Mouse (Mus musculus) adrenal gland (tissue): ENCODE results near the gene Nek8.
"Not testable (repeated sequence)": the region's sequence is repeated elsewhere in the genome, so short reads cannot be mapped to it uniquely, and the experiment has no call there.

ENCODE experiments used
- intact Hi-C: fragments of 180-260 bp; cut with DNase I; formaldehyde crosslinking; loops from one replicate; pipeline ENCODE4 v1.15.1; 2025
- long read RNA-seq, 2 experiments: library from polyadenylated mRNA; unstranded; transcript quantifications; one replicate each; pipeline ENCODE4 v2.0.0; 2020; ENCODE audit warnings: borderline replicate concordance in 1 of 2; ENCODE audit not compliant: insufficient replicate concordance in 1 of 2

Gene Nek8
- long read RNA-seq, experiment 1, partial matches to known transcripts, result 1 of 5 reads
- long read RNA-seq, experiment 1, other reads (novel, unspliced or antisense), result 3 of 5 reads
- long read RNA-seq, experiment 2, partial matches to known transcripts, result 1 of 8 reads
- long read RNA-seq, experiment 2, other reads (novel, unspliced or antisense), result 3 of 8 reads

DNA sequence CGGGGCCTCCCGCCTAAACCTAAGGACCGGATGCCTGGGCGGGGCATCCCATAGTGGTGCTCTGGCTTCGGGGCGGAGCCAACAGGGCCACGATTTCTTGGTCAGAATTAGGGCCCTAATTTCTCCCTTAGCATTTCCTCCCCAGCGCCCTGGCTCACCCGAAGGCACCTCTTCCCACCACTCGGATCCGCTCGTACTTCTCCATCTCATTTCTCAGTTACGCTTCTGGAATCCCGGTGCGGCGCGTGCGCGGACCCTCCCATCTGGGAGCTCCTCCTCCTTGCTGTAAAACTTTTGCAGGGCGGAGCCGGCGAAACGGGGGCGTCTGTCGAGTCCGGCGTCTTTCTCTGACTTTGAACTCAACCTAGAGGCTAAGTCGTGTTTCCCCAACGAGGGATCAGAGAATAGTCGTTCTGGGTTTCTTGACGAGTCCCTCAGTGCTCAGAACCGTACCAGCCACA lies at the start of gene Nek8, which contains the start of gene Tlcd1:
Gene Nek8, minus strand, starts transcription at position 274 of the 461 bp plus-strand sequence.
Gene Tlcd1, plus strand, starts transcription at position 310 of the 461 bp plus-strand sequence.
- intact Hi-C loops, result loop anchor here (2.0 to 5.0 kb wide), 2 partner anchors 18 to 119 kb away; no protein-coding TSS in a partner anchor

DNA sequence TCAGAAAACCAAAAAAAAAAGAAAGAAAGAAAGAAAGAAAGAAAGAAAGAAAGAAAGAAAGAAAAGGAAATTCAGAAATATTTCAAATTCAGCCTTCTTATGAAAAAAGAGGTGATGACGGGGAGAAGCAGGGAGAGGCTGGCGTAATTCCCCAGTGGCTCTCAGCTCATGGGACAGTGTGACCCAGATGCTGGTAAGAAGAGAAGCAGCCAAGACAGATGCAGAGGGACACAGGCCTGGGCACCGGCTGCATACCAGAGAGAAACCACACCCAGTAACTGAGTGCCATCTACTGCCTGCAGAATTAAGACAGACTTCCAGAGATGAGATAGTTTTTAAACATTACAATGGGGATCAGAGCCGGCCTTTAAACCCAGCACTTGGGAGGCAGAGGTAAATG lies 47.1 kb upstream of the Nek8 start:
- intact Hi-C loops, result loop anchor here (5.0 kb wide), 1 partner anchor 44 kb away; no protein-coding TSS in a partner anchor

DNA sequence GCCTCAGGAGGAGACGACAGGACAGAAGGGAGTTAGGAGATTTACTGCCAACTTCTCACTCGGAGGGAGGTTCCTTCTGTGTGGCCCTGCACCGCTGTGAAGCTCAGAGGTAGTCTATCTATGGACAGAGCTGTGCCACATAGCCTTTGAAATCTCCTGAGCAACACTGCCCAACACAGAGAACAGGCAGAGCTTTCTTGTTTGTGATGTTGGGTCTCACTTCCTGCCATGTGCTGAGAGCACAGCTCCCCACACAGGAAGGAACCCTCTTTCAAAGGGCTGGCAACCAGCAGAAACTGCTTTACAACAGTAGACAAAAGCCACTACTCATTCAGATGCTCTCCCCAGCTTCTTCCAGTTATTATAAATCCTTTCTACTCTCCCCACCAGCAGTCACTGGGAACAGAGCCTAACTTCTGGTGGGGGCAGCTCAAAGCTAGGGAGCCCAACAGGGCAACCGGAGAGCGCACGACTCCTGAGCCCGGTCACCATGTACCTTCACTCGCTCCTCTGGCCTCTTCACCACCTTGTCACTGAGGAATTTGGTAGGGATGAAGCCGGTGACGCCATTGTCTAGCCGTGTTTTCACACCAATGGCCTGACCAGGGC lies 39.3 kb upstream of the Nek8 start:
- intact Hi-C loops, result loop anchor here (5.0 kb wide), 1 partner anchor 36 kb away; no protein-coding TSS in a partner anchor

DNA sequence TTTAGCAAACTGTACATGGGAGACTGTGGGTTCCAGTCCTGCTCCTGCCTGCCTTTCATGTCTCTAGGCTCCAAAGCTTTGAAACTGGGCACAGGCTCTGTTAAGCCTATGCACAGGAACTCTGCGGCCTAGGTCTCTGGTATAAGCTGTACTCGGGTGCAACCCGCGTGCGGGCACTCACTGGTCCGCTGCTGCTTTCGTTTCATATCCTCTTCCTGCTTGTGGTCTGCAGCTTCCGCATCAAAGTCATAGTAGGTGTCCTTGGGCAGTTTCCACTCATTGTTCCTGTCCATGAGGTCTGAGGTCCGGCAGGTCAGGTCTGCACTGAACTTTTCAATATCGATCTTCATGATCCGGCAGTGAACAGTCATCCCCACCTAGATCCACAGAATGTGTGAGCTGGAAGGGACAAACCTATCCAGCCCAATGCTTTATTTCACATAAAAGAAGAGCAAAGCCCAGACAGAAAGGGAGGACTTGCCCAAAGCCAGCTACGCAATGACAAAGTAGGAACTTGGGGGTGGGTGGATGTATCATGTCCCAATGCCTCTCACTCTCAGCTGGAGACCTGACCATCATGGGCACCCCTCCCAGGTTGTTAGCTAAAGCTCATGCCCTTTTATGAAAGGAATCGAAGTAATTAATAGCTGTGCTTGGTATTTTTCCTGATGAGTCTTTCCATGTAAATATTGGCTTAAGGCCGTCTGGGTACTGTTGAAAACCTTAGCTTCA lies 36.8 kb upstream of the Nek8 start:
- intact Hi-C loops, result no loop called here

DNA sequence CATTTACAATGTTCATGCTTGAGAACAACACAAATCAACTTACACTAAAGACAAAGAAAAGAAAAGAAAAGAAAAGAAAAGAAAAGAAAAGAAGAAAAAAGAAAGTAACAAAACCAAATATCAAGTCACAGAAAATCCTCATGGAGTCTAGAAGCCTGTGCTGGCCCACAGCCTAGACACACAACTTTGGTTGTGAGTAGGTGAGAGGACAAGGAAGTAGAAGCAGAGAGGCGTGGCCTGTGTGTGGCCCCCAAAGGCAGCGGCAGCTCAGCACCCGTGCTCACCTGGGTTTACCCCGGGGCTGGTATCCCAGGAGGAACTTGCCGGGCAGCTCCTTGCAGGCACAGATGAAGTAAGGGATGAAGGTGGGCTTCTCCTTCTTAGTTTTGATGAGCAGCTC lies 35.0 kb upstream of the Nek8 start:
- intact Hi-C loops, result no loop called here

DNA sequence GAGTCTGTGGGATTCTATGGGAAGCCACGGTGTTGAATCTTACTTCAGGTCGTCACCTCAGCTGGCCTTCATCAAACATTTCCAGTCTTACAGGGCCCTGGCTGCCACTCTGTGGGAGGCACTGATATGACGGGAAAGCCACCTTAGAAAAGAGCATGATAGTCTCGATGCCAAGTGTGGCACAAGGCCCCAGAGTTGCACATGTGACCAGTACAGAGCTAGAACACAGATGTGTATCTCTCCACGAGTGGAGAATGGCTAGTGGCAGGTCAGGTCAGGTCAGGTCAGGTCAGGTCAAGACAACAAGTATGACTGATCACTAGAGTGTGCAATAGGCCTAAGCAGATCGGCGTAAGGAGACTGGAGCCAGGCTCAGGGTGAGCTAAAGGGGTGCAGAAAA lies 34.1 kb upstream of the Nek8 start:
- intact Hi-C loops, result no loop called here

DNA sequence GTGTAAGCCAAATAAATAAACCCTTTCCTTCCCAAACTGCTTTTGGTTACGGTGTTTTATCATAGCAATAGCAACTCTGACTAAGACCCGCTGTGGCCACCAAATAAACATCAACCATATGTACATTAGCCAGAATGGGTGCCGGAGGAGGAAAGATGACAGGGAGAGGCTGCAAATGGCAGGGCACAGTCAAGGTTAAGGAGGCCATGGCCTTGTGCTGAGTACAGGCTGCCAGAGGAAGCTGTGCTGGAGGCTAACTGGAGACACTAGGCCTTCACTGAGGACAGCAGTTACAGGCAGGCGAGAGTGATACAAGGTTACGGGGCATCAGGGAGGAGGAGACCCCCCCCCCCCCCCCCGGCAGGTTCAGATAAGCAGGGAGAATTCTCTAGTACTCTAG lies 33.4 kb upstream of the Nek8 start:
- intact Hi-C loops, result no loop called here

DNA sequence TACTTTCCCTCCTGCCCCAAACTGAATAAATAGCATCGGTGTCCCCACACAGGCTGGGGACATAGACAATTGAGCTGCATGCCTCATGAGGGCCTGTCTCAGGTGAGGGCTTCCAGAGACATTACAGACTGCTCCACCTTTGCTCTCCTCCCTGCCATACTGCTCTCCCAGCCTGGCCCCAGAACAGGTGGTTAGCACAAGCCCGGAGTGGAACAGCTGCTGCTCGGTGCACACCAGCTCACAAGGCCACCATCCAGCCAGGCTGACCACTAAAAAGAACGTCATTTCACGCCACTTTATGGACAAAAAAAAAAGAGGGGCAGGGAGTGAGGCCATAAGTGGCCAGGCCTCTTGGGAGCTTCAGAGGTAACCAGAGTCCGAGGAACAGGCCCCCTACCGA lies 30.7 kb upstream of the Nek8 start:
- intact Hi-C loops, result no loop called here

DNA sequence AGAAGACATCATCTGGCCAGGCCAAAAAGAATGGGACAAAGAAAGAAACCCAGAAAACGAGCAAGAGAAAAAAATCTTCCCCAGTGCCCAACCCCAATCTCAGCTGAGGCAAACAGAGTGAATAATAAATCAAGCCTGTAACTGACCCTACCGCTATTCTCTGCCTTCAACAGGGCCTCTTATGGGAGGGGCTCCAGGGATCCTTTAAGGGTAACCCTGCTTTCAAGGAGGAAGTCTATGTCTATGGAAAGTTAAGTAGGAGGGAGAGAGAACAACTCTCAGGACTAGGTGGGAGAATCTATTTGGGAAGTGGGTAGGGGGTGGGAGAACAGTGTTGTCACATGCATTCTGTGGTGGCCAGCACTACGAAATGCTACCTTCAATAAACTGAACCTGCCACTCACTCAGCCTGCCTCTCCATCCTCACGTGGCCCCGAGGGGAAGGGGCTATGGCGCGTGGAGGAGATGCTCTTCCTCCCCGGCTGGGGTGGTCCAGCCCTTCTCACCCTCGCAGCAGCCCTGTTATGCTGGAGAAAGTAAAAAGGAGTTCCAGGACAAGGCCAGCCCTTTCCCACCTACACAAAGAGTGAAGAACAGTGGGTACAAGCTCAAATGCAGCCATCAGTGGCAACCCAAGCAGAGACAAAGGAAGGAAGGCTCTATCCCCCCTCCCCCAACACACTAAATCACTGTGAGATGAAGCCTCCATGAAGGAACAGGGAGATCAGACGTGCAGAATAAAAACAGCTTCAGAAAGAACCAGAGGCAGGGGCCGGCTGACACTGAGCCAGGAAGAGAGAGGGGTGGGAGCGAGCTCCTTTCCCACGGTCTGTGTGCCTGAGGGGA lies 29.1 kb upstream of the Nek8 start:
- intact Hi-C loops, result no loop called here

DNA sequence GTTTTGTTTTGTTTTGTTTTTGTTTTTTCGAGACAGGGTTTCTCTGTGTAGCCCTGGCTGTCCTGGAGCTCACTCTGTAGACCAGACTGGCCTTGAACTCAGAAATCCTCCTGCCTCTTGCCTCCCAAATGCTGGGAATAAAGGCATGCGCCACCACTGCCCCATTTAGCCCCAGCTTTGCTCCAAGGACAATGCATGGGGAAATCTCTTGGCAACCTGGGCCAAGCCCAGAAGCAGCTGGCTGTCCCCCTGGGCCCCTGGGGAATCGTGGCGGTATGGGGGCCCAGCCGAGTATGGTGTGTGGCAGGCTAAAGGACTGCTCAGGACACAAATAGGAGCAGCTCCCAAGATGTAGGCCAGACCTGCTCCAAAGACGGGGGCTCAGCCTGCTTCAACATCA lies 27.8 kb upstream of the Nek8 start:
- intact Hi-C loops, result no loop called here

DNA sequence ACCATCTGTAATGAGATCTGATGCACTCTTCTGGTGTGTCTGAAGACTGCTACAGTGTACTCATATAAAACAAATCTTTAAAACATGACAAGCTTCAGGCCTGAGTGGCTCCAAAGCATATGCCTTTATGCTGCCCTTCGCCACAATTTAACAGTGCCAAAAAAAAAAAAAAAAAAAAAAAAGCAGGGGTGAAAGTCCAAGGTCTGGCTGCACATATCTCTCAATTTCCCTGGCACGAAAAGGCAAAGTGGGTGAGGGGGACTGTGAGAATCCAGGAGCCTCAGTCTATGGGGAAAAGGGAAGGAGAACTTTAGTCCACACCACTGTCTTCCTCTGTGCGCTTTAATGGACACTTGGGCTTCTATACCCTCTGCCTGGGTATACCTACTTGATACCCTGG lies 25.9 kb upstream of the Nek8 start:
- intact Hi-C loops, result no loop called here

DNA sequence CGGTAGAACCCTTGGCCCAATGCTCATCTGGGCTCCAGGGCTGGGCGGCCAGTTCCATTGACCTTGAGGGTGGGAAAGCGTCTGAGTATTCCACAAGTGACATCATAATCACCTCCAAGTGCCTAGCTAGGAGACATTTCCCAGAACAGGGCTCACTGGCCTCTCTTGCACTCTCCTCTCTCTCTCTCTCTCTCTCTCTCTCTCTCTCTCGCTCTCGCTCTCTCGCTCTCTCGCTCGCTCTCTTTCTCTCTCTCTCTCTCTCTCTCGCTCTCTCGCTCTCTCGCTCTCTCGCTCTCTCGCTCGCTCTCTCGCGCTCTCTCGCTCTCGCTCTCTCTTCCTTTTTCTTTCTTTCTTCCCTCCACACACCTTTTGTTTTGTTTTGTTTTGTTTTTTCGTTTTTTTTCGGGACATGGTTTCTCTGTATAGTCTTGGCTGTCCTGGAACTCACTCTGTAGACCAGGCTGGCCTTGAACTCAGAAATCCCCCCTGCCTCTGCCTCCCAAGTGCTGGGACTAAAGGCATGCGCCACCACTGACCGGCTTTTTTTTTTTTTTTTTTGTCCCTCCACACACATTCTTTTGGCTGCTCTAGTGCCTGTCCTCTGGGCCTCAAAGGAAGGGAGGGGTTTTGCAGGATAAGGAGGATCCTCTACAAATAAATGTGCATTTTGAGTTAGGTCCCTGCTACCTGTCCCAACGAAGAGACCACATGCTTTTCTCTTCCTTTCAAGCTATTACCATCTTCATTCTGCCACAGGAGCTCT lies 18.8 kb upstream of the Nek8 start:
- intact Hi-C loops, result no loop called here

DNA sequence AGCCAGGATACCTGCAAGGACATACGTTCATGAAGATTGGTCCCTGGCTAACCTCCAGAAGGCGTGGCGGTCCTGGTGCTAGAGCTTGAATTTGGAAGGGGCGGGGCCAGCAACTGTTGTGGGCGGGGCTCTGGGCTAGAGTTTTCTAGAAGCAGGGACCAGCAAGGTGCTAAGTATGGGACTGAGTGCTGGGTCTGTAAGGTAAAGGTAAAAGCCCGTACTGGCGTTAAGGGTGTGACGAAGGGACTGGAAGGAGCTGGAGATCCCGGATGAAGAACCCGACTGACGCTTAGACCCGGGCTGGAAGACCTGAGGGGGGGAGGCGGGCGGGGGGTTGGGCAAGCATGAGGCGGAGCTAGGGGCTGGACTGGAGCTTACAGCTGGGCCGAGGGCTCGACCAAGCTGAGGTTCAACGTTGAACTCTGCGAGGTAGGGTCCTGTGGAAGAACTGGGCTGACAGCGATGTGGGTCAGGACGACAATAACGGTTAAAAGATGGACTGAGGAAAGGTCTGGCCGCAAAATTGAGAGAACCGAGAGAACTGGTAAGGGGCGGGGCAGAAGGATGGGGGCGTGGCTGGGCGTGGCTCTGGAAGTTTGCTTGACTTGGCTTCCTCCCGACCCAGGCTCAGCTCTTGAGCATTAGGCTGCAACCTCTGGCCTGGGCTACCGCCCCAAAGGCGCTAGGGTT lies 18.1 kb upstream of the Nek8 start:
- intact Hi-C loops, result no loop called here

DNA sequence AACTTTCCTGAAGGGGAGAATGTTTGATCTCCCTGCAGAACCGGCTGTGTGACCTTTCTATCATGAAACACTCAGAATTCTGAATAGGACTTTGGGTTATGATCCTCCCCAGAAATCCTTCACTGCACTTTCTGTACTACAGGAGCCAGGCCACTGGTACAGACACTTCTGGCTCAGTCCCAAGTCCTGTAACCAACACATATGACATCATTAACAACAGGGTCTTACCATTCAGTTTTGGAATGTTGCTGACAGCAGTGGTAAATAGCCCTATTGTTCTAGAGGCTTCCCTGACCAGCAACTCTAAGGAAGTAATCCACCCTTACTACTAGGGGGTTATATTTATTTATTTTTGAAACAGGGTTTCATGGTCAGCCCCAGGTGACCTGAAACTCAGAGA lies 16.6 kb upstream of the Nek8 start, which contains the start of gene Proca1:
Gene Proca1, plus strand, starts transcription at position 280 of the 400 bp plus-strand sequence.
- intact Hi-C loops, result no loop called here

DNA sequence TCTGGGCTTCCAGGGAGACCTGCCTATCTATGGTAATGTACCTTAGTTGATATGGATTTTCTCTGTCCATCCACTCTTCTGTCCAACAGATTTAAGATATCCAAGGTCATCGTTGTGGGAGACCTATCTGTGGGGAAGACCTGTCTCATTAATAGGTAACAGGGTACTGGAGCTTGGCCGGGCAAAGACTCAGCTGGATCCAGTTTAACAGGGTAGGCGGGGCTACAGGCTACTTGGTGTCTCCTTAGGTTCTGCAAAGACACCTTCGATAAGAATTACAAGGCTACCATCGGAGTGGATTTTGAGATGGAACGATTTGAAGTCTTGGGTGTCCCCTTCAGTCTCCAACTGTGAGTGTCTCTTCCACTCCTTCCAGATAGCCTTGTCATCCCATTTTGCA lies 13.6 kb upstream of the Nek8 start:
- intact Hi-C loops, result no loop called here

DNA sequence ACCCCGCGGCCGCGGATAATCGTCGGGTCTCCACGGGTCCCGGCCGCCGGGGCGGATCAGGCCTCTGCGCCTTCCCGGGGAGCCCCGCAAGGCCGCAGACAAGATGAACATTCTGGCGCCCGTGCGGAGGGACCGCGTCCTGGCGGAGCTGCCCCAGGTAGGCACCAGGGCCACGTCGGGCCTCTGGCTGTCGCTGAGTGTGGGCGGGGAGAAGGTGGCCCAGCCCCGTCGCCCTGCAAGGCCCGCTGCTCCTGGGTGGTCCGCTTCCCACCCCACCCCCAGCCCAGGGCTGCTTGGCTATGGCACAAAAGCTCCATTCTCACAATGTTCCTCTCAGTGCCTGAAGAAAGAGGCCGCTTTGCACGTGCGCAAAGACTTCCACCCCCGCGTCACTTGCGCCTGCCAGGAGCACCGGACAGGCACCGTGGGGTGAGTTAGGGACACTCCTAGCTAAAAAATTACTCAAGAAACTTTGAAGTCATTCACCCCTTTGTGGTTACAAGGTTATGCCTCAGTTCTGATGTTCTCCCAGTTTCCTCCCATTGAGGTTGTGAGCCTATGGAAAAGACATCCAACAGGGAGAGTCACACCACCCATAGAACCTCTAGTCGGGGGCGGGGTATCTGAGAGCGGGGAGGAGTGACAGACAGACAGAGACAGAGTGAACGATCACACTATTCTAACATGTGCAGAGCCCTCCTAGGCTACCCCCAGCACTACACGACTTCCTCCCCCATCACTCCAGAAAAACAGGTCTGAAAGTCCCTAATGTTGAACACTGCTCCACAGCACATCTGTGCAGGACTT lies 13.0 kb upstream of the Nek8 start:
- intact Hi-C loops, result no loop called here

DNA sequence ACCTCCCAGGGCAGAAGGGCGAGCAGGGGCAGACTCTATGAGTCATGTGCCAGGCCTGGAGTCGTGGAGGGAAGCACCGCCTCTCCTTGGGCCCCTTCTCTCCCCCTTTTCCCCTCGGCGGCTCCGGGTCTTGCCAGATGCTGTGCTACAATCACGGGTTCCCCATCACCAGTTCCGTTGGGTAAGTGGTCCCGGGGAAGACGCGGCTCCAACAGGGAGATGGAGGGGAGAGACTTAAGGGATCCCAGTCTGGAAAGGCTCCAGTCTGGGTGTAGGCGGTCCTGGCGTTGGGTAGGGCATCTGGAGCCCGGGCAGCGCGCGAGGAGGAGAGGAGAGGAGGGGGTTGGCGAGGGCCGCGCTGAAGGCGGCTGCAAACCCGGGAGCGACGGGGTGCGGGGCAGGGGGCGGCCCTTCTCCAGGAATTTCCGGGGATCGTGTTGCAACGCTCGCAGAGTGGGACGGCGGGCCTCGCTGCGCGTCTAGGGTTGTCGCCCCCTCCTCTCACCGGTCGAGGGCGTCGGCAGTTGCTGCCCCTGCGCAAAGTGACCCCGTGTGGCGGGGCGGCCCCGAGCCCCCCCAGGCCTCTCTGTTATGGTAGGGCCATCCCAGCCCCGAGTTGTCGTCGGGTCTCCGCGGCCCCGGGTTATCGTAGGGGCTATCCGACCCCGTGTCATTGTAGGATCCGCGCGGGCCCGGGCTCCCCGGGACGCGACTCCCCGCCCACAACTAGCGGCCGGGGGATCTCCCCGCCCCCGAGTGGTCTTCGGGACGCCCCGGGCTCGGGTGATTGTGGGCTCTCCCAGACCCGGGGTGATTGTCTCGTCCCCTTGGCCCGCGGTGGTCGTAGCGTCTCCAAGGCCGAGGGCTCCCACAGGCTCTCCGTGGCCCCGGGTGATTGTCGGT lies 12.1 kb upstream of the Nek8 start, which contains the start of gene Rab34:
Gene Rab34, plus strand, starts transcription at position 100 of the 903 bp plus-strand sequence.
- intact Hi-C loops, result no loop called here

DNA sequence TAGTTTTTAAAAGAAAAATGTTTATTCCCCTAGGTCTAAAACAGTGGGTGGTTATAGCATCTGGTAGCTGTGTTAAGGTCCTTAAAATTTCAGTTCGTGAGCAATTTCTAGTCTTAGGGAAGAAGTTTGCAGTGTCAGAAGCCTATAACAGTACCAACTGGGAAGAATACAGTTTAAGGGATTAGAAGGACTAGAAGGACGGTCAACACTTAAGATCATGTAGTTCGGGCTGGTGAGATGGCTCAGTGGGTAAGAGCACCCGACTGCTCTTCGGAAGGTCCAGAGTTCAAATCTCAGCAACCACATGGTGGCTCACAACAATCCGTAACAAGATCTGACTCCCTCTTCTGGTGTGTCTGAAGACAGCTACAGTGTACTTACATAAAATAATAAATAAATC lies 8.2 kb upstream of the Nek8 start:
- intact Hi-C loops, result not testable (repeated sequence)
